Mouse (Mus musculus) left cerebral cortex, postnatal 25 days (tissue): ENCODE measurements at regions not wholly inside any gene's neighbourhood (a gene's known extent, or its start where the extent isn't known, plus 50 kb on each side); places are given as distances from the start of the nearest gene placed in this dataset.

ENCODE experiments used
- DNase-seq, 2 experiments: peaks; one replicate each; pipeline ENCODE4 v3.0.0; 2022; ENCODE audit warnings: low spot score in 2 of 2, mixed read lengths in 1 of 2
- intact Hi-C: fragments of 180-260 bp; cut with DNase I; formaldehyde crosslinking; loops from one replicate; pipeline ENCODE4 v1.15.1; 2025

DNA sequence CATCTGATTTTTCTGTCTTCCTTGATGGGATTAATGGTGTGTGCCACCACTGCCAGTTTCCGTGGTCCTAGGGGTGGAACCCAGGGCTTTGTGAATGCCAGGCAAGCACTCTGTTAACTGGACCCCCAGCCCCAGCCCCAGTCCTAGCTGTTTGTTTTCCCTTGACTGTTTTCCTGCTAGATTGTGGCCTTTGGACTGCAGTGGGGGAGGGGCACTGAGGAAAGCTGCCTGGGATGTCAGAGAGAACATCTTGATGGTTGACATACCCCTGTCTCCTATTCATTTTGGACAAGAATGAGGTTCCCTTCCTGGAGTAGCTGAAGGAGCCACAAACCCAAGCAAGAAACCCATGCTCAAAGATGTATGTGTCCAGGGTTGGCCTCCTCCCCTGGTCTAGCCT is 77.8 kb upstream of the Sulf2 start:
- intact Hi-C loops, result no loop called here
- DNase-seq, result no peak

GRCm38 (mm10) chr2:166232376-166232775 is 76.9 kb upstream of the Sulf2 start:
- DNase-seq, result no peak
- intact Hi-C loops, result no loop called here

GRCm38 (mm10) chr2:166230617-166231016 is 75.2 kb upstream of the Sulf2 start:
- no peak for DNase-seq
- intact Hi-C loops, result no loop called here

- DNase-seq, result no peak
These were observed 72.9 kb upstream of the Sulf2 start for GRCm38 (mm10) chr2:166228356-166228755.

GRCm38 (mm10) chr2:166227496-166227895 is 72.0 kb upstream of the Sulf2 start:
- intact Hi-C loops, result no loop called here
- DNase-seq, result no peak

More at GRCm38 (mm10) chr2:166228356-166228755, 72.9 kb upstream of the Sulf2 start:
- intact Hi-C loops, result no loop called here

DNA sequence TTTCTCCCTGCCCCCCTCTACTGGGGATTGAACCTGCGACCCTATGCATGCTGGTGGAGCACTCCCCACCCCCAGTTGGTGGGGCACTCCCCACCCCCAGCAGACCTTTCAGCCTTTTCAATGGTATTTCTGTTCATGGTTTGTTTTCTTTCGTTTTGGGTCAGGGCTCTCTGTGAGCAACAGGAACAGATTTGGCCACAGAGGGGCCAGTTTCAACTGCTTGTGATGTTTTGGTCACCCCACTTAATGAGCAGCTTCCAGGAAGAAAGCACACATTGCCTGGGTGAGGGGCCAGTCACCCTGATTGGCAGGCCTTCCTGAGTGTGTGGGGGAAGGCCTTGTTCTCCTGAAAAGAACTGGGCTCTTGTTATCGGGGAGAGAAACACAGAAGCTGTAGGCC is 71.5 kb upstream of the Sulf2 start:
- no peak for DNase-seq
- intact Hi-C loops, result no loop called here

GRCm38 (mm10) chr2:166226331-166226730 is 70.9 kb upstream of the Sulf2 start:
- no peak for DNase-seq
- intact Hi-C loops, result no loop called here

DNA sequence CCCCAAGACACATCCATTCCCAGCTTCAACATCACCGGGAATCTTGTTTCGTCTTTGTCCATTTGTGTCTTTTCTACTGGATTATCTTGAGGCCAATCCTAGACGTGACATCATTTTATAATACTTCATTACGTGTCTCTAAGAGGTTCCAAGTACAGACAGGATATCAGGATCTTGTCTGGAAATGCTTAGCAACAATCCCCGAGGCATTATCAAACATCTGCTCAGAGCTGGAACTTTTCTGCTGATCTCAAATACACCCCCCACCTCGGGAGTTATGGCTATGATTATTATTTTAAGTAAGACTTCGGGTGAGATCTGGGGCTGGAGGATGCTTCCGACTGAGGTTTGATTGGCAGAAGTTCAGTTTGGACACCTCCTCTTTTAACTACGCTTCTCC is 69.9 kb upstream of the Sulf2 start:
- intact Hi-C loops, result no loop called here
- DNase-seq, result no peak

- DNase-seq, result no peak
- intact Hi-C loops, result no loop called here
These were observed 63.3 kb upstream of the Sulf2 start for GRCm38 (mm10) chr2:166218783-166219182.

DNA sequence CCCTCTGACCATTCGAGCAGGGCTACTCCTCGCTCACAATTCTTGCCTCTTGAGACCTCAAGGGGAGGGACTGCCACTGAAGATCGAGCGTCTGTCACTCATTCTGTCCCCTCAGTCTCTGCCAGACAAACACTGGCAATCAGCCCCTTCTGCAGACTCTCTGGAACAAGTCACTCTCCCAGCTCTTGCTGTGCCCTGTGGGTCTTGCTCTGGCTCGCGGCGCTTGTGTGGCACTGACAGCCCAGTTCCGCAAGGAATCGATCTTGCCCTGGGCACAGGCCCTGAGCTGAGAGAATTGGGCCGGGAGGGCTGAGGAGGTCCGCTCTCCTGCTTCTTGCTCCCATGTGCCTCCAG is 61.0 kb upstream of the Sulf2 start:
- intact Hi-C loops, result no loop called here

DNA sequence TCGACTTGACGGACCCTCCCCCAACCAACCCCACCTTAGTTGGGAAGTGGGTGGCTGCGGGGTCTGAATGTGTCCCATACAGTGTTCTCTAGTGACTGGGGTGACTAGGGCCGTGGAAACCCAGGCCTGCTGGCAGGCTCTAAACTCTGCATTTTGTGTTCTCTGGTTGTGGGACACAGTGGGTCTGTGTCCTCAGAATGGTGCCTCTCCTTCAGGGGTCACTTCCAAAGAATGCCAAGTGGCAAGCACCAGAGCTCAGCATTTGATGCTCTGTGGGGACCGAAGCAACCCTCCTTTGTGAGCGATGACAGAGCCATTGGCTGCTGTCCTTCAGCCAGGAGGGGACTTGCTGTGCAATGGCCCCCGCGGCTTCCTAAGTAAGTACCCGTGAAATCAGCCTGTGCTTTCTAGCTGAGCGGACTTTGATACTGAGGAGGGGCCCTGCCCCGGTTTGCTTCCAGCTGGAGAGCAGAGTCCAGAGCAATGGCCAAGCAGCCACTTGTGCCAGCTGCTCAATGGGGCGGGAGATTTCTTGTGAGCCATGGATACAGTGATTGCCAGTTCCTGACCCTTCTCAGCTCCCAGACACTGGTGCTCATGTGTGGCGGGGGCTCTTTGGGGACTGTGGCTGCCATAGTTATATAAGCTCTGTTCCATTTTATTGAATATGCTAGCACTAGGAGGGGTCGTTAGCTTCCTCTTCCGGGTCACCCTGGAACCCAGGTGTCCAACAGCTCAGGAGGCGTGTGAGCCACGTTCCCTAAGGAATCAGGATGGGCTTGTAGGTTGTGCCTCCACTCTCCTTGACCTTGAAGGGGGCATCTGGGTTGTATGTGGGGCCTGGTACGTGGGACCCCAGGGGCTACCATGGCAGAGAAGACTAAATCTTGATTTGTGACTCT is 60.4 kb upstream of the Sulf2 start:
- intact Hi-C loops, result no loop called here
- no peak for DNase-seq

More for the DNA sequence above, 61.0 kb upstream of the Sulf2 start:
- no peak for DNase-seq

DNA sequence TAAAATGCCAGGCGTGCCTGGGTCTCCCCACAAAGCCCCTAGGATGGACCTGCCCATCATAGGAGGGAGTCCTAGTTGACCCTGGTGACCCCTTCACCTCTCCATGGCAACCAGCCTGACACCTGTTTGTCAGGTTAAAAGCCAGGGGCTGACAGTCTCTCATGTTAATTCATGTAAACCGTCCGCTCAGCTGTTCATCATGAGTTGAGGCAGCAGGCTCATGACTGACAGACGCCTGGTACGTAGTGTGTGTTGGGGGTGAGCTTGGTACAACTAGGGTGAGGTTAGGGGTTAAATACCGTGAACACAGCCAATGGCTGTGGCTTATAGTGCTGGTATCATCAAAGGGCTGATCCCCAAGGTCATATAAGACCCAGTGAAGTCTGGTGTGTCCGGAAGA is 59.7 kb upstream of the Sulf2 start:
- intact Hi-C loops, result no loop called here

DNA sequence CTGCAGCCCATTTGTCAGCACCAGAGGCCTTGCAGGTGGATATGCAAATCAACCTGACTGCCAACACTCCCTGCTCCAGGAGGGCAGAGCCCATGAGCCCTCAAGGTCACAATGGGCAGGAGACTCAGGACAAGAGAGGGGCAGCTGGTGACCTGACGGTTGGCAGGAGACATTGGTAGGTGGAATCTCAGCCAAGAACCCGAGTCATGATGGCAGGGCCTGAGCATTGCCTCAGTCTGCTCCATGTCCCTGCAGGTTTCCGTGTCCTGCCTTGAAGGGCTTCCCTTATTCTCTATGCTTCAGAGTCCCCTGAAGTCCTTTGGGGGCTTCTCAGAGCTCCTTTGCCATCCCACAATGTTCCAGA is 51.7 kb upstream of the Sulf2 start:
- intact Hi-C loops, result no loop called here
- no peak for DNase-seq

More for the DNA sequence above, 59.7 kb upstream of the Sulf2 start:
- DNase-seq, result no peak

- no peak for DNase-seq
- intact Hi-C loops, result no loop called here
These were observed 51.1 kb upstream of the Sulf2 start for GRCm38 (mm10) chr2:166206396-166207144.
